Mouse (Mus musculus): ENCODE results near the gene Gm17428.
A peak's percentile ranks its signal among the peaks of the same experiment; 100 is the strongest.
"Not testable (repeated sequence)": the region's sequence is repeated elsewhere in the genome, so short reads cannot be mapped to it uniquely, and the experiment has no call there.

Gm17428 gene

DNA sequence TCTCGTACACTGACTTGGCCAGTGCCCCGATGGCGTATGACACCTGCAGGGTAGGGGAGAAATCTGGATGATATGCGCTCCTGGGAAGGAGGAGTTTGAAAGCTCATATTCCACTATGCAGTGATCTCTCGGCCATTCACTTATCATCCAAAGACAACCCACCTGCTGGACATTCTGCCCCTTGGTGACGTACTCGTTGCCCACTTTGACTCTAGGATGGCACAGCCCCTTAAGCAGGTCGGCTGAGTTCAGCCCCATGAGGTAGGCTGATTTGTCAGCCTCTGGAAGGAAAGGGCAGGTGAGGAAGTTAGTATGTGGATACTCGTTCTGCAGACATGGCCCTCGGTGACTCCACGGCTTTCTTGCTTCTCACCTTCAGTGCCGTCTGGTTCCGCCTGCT lies 12.1 kb downstream of the Gm17428 start:
- DNase-seq (ENCODE audit: low spot score in 2 of 2), result no peak

- no peak for DNase-seq (ENCODE audit: low spot score in 2 of 2)
These were observed 13.2 kb downstream of the Gm17428 start for GRCm38 (mm10) chr14:54989886-54990441.

GRCm38 (mm10) chr14:54992196-54992595 lies 15.5 kb downstream of the Gm17428 start:
- no peak for DNase-seq (ENCODE audit: low spot score in 2 of 2)

DNA sequence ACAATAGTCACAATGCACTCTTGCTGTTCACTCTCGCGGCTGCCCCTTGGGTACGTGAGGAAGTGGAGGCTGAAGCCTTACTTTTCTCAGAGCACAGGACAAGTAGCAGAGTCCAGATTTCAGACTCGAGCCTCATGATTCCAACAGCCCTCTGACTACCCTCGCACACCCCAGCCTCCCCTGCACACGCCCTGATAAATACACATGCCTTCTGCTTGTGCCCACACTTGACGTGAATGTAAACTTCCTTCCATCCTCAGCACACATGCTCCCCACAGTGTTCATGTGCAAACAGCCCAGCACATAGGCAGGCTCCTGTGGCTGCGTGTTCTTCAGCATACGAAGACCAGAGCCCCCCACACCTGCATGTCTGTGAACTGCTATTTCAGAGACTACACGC lies 16.9 kb downstream of the Gm17428 start:
- no peak for DNase-seq (ENCODE audit: low spot score in 2 of 2)

DNA sequence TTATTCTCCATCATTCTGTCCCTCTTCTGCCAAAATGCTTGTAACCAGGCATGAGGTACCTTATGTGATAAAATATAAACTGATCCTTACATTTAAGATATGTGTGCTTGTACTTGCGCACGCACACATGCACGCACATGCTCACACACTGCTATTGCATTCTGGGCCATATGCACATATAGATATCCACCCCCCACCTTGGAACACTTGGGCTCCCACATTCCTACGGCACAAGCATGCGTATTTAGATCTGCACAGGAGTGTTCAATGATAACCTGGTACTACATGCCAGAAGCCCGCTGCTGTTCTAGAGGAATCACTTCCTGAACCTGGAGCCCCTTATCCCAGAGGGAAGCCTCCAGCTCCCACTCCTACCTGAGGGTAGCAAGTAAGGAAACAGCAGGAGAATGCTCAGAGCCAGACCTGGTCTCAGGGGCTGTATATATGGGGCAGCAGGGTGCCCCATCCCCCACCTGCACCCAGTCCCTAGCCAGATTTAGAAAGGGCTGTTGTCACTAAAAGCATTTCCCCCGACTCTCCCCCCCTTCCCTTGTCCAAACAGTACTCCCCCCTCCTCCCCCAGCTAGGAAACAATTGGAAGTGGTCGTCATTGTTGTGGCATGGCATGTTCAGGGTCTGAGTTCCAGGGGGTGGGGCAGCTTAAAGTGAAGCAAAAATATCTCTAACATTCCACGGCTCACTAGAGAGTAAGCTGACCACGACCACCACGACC lies 17.6 kb downstream of the Gm17428 start, which contains the start of gene Myh7:
Myh7 (minus strand) TSS at position 491 of the 733 bp plus-strand sequence.
- no peak for DNase-seq (ENCODE audit: low spot score in 2 of 2)

- no peak for DNase-seq (ENCODE audit: low spot score in 2 of 2)
These were observed 18.1 kb downstream of the Gm17428 start for GRCm38 (mm10) chr14:54994869-54995186.

DNA sequence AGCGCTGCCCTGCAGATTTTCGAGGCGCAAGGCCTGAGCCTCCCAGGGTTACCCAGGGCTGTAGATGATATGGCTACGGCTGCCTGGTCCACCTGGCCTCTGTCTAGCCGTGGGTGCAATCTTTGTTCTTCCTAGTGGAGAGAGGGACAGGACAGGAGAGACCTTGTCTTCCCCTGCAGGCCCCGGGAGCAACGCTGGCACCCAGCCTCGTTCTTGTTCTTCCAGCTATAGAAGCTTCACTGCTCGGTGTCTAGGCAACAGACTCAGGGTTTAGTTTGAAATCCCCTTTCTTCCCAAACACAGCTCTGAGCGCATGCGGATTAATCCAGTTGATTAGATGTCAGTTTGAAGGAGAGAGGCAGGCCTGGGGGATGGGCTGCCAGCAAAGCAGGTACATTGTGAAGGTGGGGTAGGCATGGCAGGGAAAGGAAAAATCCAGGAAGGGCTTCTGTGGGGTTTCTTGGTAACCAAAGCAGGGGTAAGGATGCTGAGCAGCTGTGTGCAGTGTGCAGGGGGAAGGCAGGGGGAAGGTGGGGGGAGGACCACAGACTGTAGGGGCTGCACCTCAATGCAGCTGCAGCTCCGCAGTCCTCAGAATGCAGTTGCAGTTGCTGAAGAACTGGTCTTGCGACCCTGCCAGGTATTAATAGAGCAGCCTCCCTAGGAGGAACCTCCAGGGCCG lies 18.9 kb downstream of the Gm17428 start:
- DNase-seq (ENCODE audit: low spot score in 2 of 2), result peak in 1 of 2 experiments; percentile 42

- DNase-seq (ENCODE audit: low spot score in 2 of 2), result no peak
These were observed 20.1 kb downstream of the Gm17428 start for GRCm38 (mm10) chr14:54996793-54997192.

DNA sequence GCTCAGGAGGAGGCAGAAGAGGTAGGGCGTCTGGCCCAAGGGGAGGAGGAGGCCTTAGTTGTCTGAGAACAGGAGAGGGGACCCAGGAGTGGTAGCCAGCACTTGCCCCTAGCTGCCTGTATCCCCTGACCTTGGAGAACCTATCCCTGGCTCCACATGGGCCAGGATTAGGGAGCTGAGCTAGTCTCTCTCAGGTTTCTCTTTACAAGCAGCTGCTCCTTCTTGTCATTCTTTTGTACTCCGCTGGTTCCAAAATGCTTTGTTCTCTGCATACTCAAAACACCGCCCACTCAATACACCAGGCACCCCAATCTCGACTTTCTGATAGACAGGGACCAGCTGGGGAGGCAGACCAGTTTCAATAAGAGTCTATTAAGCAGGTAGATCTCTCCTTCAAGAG lies 20.6 kb downstream of the Gm17428 start:
- no peak for DNase-seq (ENCODE audit: low spot score in 2 of 2)

DNA sequence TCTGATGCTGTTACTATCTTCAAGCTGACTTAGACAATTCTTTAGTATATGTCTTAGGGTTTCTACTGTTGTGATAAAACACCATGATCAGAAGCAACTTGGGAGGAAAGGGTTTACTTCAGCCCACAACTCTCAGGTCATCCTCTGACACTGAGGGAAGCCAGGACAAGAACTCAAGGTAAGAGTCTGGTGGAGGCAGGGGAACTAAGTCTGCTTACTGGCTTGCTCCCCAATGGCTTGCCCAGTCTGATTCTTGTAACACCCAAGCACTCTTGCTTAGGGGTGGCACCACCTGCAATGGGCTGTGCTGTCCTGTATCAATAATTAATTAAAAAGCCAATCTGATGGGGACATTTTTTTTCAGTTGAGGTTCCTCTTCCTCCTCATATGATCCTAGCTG lies 21.9 kb downstream of the Gm17428 start:
- DNase-seq (ENCODE audit: low spot score in 2 of 2), result no peak

- not testable (repeated sequence) for DNase-seq (ENCODE audit: low spot score in 2 of 2)
These were observed 23.1 kb downstream of the Gm17428 start for GRCm38 (mm10) chr14:54999868-55000267.

DNA sequence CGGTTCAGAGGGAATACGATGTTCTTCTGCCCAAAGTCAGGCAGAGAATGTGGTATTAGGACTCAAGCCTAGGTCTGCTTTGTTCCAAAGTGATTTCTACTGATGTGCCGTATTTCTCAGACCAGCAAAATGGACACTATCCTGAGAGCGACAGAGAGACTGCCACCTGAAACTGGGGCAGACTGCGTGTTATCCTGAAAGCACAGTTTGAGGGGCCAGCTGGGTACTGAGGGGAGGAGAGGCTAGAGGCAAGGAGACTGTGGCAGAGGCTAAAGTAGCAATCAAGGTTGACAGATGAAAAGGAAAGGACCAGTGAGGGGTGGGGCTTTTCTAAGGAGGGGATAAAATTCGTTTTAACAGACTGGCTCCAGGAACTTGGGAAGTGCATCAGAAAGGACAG lies 24.1 kb downstream of the Gm17428 start:
- no peak for DNase-seq (ENCODE audit: low spot score in 2 of 2)

GRCm38 (mm10) chr14:55001446-55001845 lies 24.7 kb downstream of the Gm17428 start:
- no peak for DNase-seq (ENCODE audit: low spot score in 2 of 2)

- DNase-seq (ENCODE audit: low spot score in 2 of 2), result no peak
These were observed 25.4 kb downstream of the Gm17428 start for GRCm38 (mm10) chr14:55001938-55002686.

DNA sequence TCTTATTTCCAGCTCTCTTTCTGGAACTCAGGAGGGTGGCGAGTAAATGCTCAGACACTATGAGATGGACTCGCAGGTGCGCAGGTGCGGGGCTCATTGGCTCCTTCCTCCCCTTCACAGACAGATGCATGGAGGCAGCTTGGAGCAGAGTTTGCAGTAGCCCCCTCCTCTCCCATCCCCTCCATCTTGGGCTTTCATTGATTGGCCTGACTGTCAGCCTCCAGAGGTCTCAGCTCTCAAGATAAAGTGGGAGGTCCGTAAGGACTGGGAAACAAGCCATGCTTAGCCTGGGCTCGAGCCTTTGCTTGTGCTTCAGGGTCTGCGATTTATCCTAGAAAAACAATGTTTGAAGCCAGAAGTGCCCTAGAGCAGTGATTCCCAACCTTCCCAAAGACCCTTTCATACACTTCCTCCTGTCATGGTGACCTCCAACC lies 26.0 kb downstream of the Gm17428 start:
- no peak for DNase-seq (ENCODE audit: low spot score in 2 of 2)

GRCm38 (mm10) chr14:55003878-55004855 lies 27.4 kb downstream of the Gm17428 start:
- no peak for DNase-seq (ENCODE audit: low spot score in 2 of 2)

GRCm38 (mm10) chr14:55005506-55005905 lies 28.8 kb downstream of the Gm17428 start:
- no peak for DNase-seq (ENCODE audit: low spot score in 2 of 2)

GRCm38 (mm10) chr14:55005967-55006366 lies 29.2 kb downstream of the Gm17428 start:
- DNase-seq (ENCODE audit: low spot score in 2 of 2), result no peak

- no peak for DNase-seq (ENCODE audit: low spot score in 2 of 2)
These were observed 29.8 kb downstream of the Gm17428 start for GRCm38 (mm10) chr14:55006541-55006940.

GRCm38 (mm10) chr14:55007120-55007908 lies 30.6 kb downstream of the Gm17428 start:
- DNase-seq (ENCODE audit: low spot score in 2 of 2), result no peak

Data from left cerebral cortex, adult 9 months (tissue).